8 mouse cellular contexts compared by ENCODE assay signal in the genomic region with DNA sequence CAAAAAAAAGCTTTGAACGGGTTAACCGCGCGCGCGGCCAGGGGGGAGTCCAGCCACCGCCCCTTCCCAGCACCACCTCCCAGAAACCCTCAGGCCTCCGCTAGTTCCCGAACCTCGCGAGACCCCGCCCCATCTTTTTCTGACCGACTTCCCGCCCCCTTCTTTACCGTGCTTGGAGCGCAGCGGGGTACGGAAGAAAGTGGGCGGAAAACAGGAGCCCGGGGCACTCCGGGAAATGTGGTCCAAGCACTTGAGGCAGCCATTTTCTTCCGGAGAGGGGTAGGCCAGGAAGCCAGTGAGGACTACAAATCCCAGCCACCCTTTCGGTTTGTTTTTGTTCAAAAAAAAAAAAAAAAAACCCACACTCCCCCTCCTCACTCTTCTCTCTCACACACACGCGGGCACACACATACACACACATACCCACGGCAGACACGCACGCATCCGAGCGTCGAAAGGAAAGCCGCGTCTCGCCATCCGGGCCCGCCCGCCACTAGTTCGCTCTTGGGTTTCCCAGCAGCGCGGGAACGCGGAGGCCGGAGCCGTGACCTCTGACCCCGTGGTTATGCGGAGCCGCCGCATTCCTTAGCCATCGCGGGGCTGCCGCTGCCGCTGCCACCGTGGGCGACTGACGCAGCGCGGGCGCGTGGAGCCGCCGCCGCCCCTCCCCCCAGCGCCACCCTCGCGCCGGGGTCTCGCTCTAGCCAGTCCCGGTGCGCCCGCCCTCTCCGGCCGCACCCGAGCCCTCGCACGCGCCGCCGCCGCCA. TPM values are rescaled to one million over a fixed set of nuclear protein-coding genes. Genes with fewer than 3 reads are reported as not detected.
DNase-seq lines count a peak whose midpoint lies in the region; ATAC-seq lines count a peak whose summit lies in the region.

A gene (plus strand): TSS at position 376 of the 767 bp plus-strand sequence.

- no peaks in the 10 kb centered on the region for H3K27me3 ChIP-seq in heart, embryonic 10.5 days (ENCODE audit: insufficient read depth, poor library complexity, severe bottlenecking)
- H3K27me3 ChIP-seq in kidney, embryonic 15.5 days: no peaks in the 10 kb centered on the region

- peaks cover 26% of the 10 kb centered on the region for H3K4me1 ChIP-seq in heart, embryonic 10.5 days
- H3K4me1 ChIP-seq in kidney, embryonic 15.5 days: peaks cover 32% of the 10 kb centered on the region

- peak; percentile 90 to 92 for DNase-seq in B cell, adult 2 months
- peak; percentile 100 for DNase-seq in brain, adult 2 months (ENCODE audit: low read depth, low spot score)
- peak; percentile 99 for DNase-seq in heart, embryonic 10.5 days (ENCODE audit: low spot score)
- peak; percentile 95 for DNase-seq in liver
- peak; percentile 91 to 94 for DNase-seq in spleen, postnatal 4 days (ENCODE audit: low spot score in 2 of 2)

- peak within 1 kb of the TSS; percentile 97 for H3K4me3 ChIP-seq in heart, embryonic 10.5 days
- peak within 1 kb of the TSS; percentile 73 for H3K4me3 ChIP-seq in kidney, embryonic 15.5 days (replicated peaks)

- under 1% methylated on average over 75 of the region's 79 CpGs for WGBS in heart, embryonic 10.5 days
- WGBS in kidney, embryonic 15.5 days: under 1% methylated on average over 77 of the region's 79 CpGs

- ATAC-seq in erythroblast, adult 5-6 weeks (replicated peaks; ENCODE audit: low FRiP score, poor library complexity, severe bottlenecking): peak; percentile 94
- peak; percentile 98 for ATAC-seq in kidney, embryonic 15.5 days (replicated peaks; ENCODE audit: low FRiP score)
- peak; percentile 94 for ATAC-seq in monocyte, adult 5-6 weeks (replicated peaks; ENCODE audit: insufficient number of reproducible peaks, low FRiP score, low TSS enrichment, poor library complexity, severe bottlenecking)

- H3K27ac ChIP-seq in heart, embryonic 10.5 days: peak within 1 kb of the TSS; percentile 100
- peak within 1 kb of the TSS; percentile 99 for H3K27ac ChIP-seq in kidney, embryonic 15.5 days

- peaks cover 8% of the 10 kb centered on the region; the same call in 1 of the 2 replicates for H3K36me3 ChIP-seq in heart, embryonic 10.5 days
- H3K36me3 ChIP-seq in kidney, embryonic 15.5 days: peaks cover 11% of the 10 kb centered on the region

- H3K9me3 ChIP-seq in heart, embryonic 10.5 days: no peaks in the 10 kb centered on the region
- no peaks in the 10 kb centered on the region for H3K9me3 ChIP-seq in kidney, embryonic 15.5 days (replicated peaks)

- H3K4me2 ChIP-seq in kidney, embryonic 15.5 days: peak within 1 kb of the TSS; percentile 68

- peak within 1 kb of the TSS; percentile 97 for H3K9ac ChIP-seq in kidney, embryonic 15.5 days

RNA-seq across cellular contexts. Expression of the gene that starts here (rescaled TPM):
- 10.8 and 17.1 TPM in 2 replicates for total RNA-seq in erythroblast, adult 5-6 weeks (2015; ENCODE audit: low replicate concordance)
- total RNA-seq in erythroblast, adult 5-6 weeks (2017; ENCODE audit: low replicate concordance): 14.7 and 18.5 TPM in 2 replicates
- polyA plus RNA-seq in heart, embryonic 10.5 days (2016; fragmentation: Nextera tagmentation; extraction: Ambion mirVana): 9.2 and 9.6 TPM in 2 replicates
- 11.2 and 12.2 TPM in 2 replicates for polyA plus RNA-seq in kidney, embryonic 15.5 days (2015; fragmentation: Nextera tagmentation; extraction: Ambion mirVana)
- total RNA-seq in monocyte, adult 5-6 weeks (2017): 30.4 to 36.5 TPM (median 34.3 TPM) in 3 replicates

Comparison
In these comparisons a context has a peak if more than half of its experiments do, and no peak if none do; other contexts are left out.
1. Peak in every context shown above with its lines: DNase-seq, ATAC-seq, H3K4me3 ChIP-seq and H3K27ac ChIP-seq.